Mouse (Mus musculus) forebrain, embryonic 16.5 days (tissue): ENCODE measurements around the gene Cntn4. TPM values are rescaled to one million over a fixed set of nuclear protein-coding genes. Genes with fewer than 3 reads are reported as not detected.

Experiments
- ATAC-seq: fragments of 200-750 bp; cut with Nextera tagmentation; 2 replicates; pipeline ENCODE4 v1.8.0; 2017; ENCODE audit warnings: mild to moderate bottlenecking, moderate library complexity
- H3K27ac ChIP-seq: fragments of 300-500 bp; sonication (generic); 2 replicates; pipeline ENCODE4 v1.5.1; 2014; ENCODE audit warnings: low read length, control low read depth
- H3K27me3 ChIP-seq: fragments of 300-500 bp; sonication (generic); replicated peaks from 2 replicates; pipeline ENCODE4 v1.6.1; 2014; ENCODE audit warnings: low read length; ENCODE audit not compliant: control insufficient read depth, insufficient read depth
- H3K36me3 ChIP-seq: fragments of 300-500 bp; sonication (generic); 2 replicates; pipeline ENCODE4 v1.6.1; 2014; ENCODE audit not compliant: control insufficient read depth, insufficient read depth
- H3K4me1 ChIP-seq: fragments of 300-500 bp; sonication (generic); replicated peaks from 2 replicates; pipeline ENCODE4 v1.6.1; 2014; ENCODE audit warnings: low read length; ENCODE audit not compliant: control insufficient read depth, insufficient read depth
- H3K4me2 ChIP-seq: fragments of 300-500 bp; sonication (generic); 2 replicates; pipeline ENCODE4 v1.6.1; 2014; ENCODE audit warnings: mild to moderate bottlenecking, low read length, control low read depth
- H3K4me3 ChIP-seq: fragments of 300-500 bp; sonication (generic); replicated peaks from 2 replicates; pipeline ENCODE4 v1.5.1; 2014; ENCODE audit warnings: mild to moderate bottlenecking, low read length, control low read depth
- H3K9ac ChIP-seq: fragments of 300-500 bp; sonication (generic); replicated peaks from 2 replicates; pipeline ENCODE4 v1.6.1; 2014; ENCODE audit warnings: low read depth, low read length, control low read depth
- H3K9me3 ChIP-seq: fragments of 300-500 bp; sonication (generic); 2 replicates; pipeline ENCODE4 v1.6.1; 2016; ENCODE audit warnings: low read length; ENCODE audit not compliant: control insufficient read depth
- WGBS: fragments of 180-500 bp; shearing (Covaris S2); extraction: QIAGEN DNeasy Blood & Tissue Kit; methylation state at CpG from one replicate; pipeline ENCODE4 v1.1.7; 2014; 5-methylcytosine and 5-hydroxymethylcytosine counted together
- polyA plus RNA-seq: library from polyadenylated mRNA; unstranded; fragments of >200 nt; fragmentation: Nextera tagmentation; extraction: Ambion mirVana; gene quantifications from 2 replicates; pipeline ENCODE4 v1.2.1, GENCODE M21; 2015

The Cntn4 gene
- polyA plus RNA-seq, 1 experiment from 2014 or later, result 10.3 TPM

DNA sequence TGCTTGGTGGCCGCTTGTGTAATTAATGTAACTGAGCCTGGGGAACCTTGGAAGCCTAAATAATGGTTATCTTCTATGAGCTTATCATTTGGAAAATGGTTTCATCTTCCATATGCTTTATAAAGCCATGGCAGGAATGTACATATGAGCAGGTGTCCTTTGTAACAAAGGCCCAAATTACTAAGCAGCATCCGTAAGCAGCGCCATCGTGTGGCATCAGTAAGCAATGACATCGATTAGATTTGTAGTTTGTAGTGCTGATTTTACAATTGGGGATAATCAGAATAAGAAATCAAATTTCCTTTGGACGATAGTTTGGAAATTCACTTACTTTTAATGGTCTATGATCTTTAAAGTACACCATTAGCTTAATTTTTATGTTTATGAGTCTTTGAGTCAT, 64.6 kb downstream of the Cntn4 start:
- Histone ChIP-seq H3K4me1 (no peaks in the 10 kb centered on the region), H3K4me2 (no peak overlapping the region), H3K27ac (no peak overlapping the region), H3K27me3 (no peaks in the 10 kb centered on the region), H3K4me3 (no peak overlapping the region), H3K9ac (no peak overlapping the region), H3K9me3 (no peaks in the 10 kb centered on the region), H3K36me3 (no peaks in the 10 kb centered on the region)
- 29% methylated on average over 6 of the region's 6 CpGs for WGBS
- ATAC-seq, result no peak

- H3K4me2 ChIP-seq, result no peak overlapping the region
- H3K9me3 ChIP-seq, result no peaks in the 10 kb centered on the region
- WGBS, result 97% methylated on average over 1 of the region's 1 CpGs
- no peaks in the 10 kb centered on the region for H3K4me1 ChIP-seq
- no peak overlapping the region for H3K4me3 ChIP-seq
- no peak overlapping the region for H3K9ac ChIP-seq
- H3K36me3 ChIP-seq, result no peaks in the 10 kb centered on the region
- ATAC-seq, result no peak
- H3K27ac ChIP-seq, result no peak overlapping the region
- H3K27me3 ChIP-seq, result no peaks in the 10 kb centered on the region
Measured at GRCm38 (mm10) chr6:105780616-105781015, 103.2 kb downstream of the Cntn4 start.

DNA sequence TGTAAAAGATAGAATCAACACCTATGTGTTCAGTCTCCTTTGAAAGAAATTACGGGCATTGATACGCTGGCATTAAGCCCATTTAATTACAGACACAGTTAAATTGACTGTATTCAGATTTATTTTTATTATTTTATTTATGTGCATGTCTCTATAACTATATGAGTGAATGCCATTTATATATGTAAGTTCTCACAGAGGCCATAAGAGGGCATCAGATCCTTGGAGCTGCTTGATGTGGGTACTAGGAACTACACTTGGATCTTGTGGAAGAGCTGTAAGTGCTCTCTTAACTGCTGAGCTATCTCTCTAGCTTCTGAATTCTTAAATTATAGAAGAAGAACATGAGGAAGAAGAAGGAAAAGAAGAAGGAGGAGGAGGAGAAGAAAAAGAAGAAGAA, 111.0 kb downstream of the Cntn4 start:
- 93% methylated on average over 2 of the region's 2 CpGs for WGBS
- H3K4me2 ChIP-seq, result no peak overlapping the region
- H3K4me1 ChIP-seq, result no peaks in the 10 kb centered on the region
- no peak overlapping the region for H3K9ac ChIP-seq
- H3K9me3 ChIP-seq, result no peaks in the 10 kb centered on the region
- H3K36me3 ChIP-seq, result no peaks in the 10 kb centered on the region
- no peaks in the 10 kb centered on the region for H3K27me3 ChIP-seq
- no peak overlapping the region for H3K4me3 ChIP-seq
- no peak overlapping the region for H3K27ac ChIP-seq
- no peak for ATAC-seq

GRCm38 (mm10) chr6:105835099-105835498, 157.6 kb downstream of the Cntn4 start:
- Histone ChIP-seq H3K4me2 (no peak overlapping the region), H3K36me3 (no peaks in the 10 kb centered on the region), H3K4me1 (no peaks in the 10 kb centered on the region), H3K9me3 (no peaks in the 10 kb centered on the region), H3K4me3 (no peak overlapping the region), H3K9ac (no peak overlapping the region), H3K27me3 (no peaks in the 10 kb centered on the region), H3K27ac (no peak overlapping the region)
- no peak for ATAC-seq

- Histone ChIP-seq H3K36me3 (no peaks in the 10 kb centered on the region), H3K27me3 (no peaks in the 10 kb centered on the region), H3K4me1 (0 out of 2 replicates have a peak, but pooled peaks cover 3% of the 10 kb centered on the region), H3K9me3 (no peaks in the 10 kb centered on the region), H3K4me2 (no peak overlapping the region), H3K27ac (no peak overlapping the region), H3K4me3 (no peak overlapping the region), H3K9ac (no peak overlapping the region)
- WGBS, result 24% methylated on average over 1 of the region's 1 CpGs
- peak; percentile 96 for ATAC-seq
Measured at GRCm38 (mm10) chr6:105847296-105847695, 169.8 kb downstream of the Cntn4 start.

GRCm38 (mm10) chr6:105892838-105893237, 215.4 kb downstream of the Cntn4 start:
- Histone ChIP-seq H3K9me3 (no peaks in the 10 kb centered on the region), H3K27ac (no peak overlapping the region), H3K4me2 (no peak overlapping the region), H3K27me3 (no peaks in the 10 kb centered on the region), H3K9ac (no peak overlapping the region), H3K36me3 (no peaks in the 10 kb centered on the region), H3K4me1 (no peaks in the 10 kb centered on the region), H3K4me3 (no peak overlapping the region)
- 49% methylated on average over 4 of the region's 4 CpGs for WGBS
- ATAC-seq, result no peak

DNA sequence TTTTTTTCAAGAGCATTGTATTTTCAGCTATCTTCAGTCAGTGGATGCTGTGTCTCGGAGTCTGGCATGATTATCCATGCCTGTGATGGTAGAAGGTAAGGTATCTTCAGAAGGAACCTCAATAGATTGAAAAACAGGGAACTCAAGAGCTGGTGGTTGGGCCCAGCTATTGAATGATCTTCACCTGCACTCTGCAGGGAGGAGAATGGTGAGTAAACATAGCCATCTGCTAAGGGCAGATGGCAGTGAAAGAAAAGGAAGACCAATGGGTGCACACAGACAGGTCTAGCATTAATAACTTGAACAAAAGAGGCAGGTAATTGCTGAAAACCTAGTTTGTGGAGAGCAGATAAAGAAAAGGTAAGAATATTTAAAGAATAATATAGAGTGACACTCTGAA, 261.0 kb downstream of the Cntn4 start:
- Histone ChIP-seq H3K9me3 (no peaks in the 10 kb centered on the region), H3K4me2 (no peak overlapping the region), H3K27ac (no peak overlapping the region), H3K9ac (no peak overlapping the region), H3K36me3 (no peaks in the 10 kb centered on the region), H3K4me3 (no peak overlapping the region), H3K27me3 (no peaks in the 10 kb centered on the region), H3K4me1 (no peaks in the 10 kb centered on the region)
- 82% methylated on average over 1 of the region's 1 CpGs for WGBS
- ATAC-seq, result no peak

DNA sequence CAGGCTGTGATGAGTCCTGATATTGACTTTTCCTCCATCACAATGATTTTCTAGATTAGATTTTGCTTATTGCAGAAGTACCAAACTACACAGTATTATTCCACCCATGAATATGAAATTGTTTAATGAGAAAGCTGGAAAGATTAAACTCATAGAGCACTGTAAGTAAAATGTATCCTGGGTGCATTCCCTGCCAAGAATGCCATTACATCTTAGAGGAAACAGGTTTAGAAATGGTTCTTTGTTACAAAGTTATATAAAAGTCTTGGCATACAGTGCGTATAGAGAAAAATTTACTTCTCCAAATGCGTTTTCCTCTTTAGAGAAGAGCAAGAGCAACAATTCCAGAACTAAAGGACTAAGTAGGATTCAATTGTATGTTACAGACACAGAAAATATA, 261.8 kb downstream of the Cntn4 start:
- H3K4me2 ChIP-seq, result no peak overlapping the region
- 89% methylated on average over 2 of the region's 2 CpGs for WGBS
- no peaks in the 10 kb centered on the region for H3K9me3 ChIP-seq
- no peaks in the 10 kb centered on the region for H3K4me1 ChIP-seq
- no peak overlapping the region for H3K9ac ChIP-seq
- H3K27ac ChIP-seq, result no peak overlapping the region
- H3K27me3 ChIP-seq, result no peaks in the 10 kb centered on the region
- H3K4me3 ChIP-seq, result no peak overlapping the region
- ATAC-seq, result no peak
- no peaks in the 10 kb centered on the region for H3K36me3 ChIP-seq

GRCm38 (mm10) chr6:105940591-105940990, 263.1 kb downstream of the Cntn4 start:
- peak; percentile 66 for ATAC-seq
- Histone ChIP-seq H3K4me3 (no peak overlapping the region), H3K4me1 (no peaks in the 10 kb centered on the region), H3K9ac (no peak overlapping the region), H3K9me3 (no peaks in the 10 kb centered on the region), H3K36me3 (no peaks in the 10 kb centered on the region), H3K27ac (no peak overlapping the region), H3K4me2 (no peak overlapping the region), H3K27me3 (no peaks in the 10 kb centered on the region)

- Histone ChIP-seq H3K9ac (no peak overlapping the region), H3K4me2 (no peak overlapping the region), H3K27me3 (no peaks in the 10 kb centered on the region), H3K27ac (no peak overlapping the region), H3K4me3 (no peak overlapping the region), H3K9me3 (no peaks in the 10 kb centered on the region), H3K4me1 (no peaks in the 10 kb centered on the region), H3K36me3 (no peaks in the 10 kb centered on the region)
- WGBS, result 72% methylated on average over 1 of the region's 1 CpGs
- ATAC-seq, result no peak
Measured at GRCm38 (mm10) chr6:105991492-105991891, 314.0 kb downstream of the Cntn4 start.
